Mouse (Mus musculus): ENCODE data around the gene Uba52. TPM values are rescaled to one million over a fixed set of nuclear protein-coding genes. Genes with fewer than 3 reads are reported as not detected.

Gene Uba52
- polyA plus RNA-seq, 1 experiment from 2014 or later = 891 TPM

- H3K4me1 ChIP-seq (replicated peaks) = 0 out of 2 replicates have a peak, but pooled peaks cover 4% of the 10 kb centered on the region
- H3K27ac ChIP-seq = no peak overlapping the region
- WGBS = 81% methylated on average over 4 of the region's 4 CpGs
- no peak overlapping the region for H3K4me2 ChIP-seq
- ATAC-seq (ENCODE audit: insufficient number of reproducible peaks, insufficient read depth, low FRiP score, low TSS enrichment, low read depth) = no peak
- H3K36me3 ChIP-seq = 0 out of 2 replicates have a peak, but pooled peaks cover 11% of the 10 kb centered on the region
- no peak overlapping the region for H3K9ac ChIP-seq (replicated peaks)
- H3K9me3 ChIP-seq = no peaks in the 10 kb centered on the region
- no peaks in the 10 kb centered on the region for H3K27me3 ChIP-seq
- no peak overlapping the region for H3K4me3 ChIP-seq (replicated peaks)
Observed at GRCm38 (mm10) chr8:70546412-70546811, 35.8 kb upstream of the Uba52 start.

GRCm38 (mm10) chr8:70544200-70544687, 33.6 kb upstream of the Uba52 start:
- H3K4me2 ChIP-seq = no peak overlapping the region
- no peak overlapping the region for H3K27ac ChIP-seq
- 80% methylated on average over 6 of the region's 6 CpGs for WGBS
- H3K4me1 ChIP-seq (replicated peaks) = peaks cover 18% of the 10 kb centered on the region
- H3K4me3 ChIP-seq (replicated peaks) = no peak overlapping the region
- H3K9ac ChIP-seq (replicated peaks) = no peak overlapping the region
- ATAC-seq (ENCODE audit: insufficient number of reproducible peaks, insufficient read depth, low FRiP score, low TSS enrichment, low read depth) = no peak
- H3K36me3 ChIP-seq = 0 out of 2 replicates have a peak, but pooled peaks cover 11% of the 10 kb centered on the region
- no peaks in the 10 kb centered on the region for H3K9me3 ChIP-seq
- no peaks in the 10 kb centered on the region for H3K27me3 ChIP-seq

- 84% methylated on average over 5 of the region's 5 CpGs for WGBS
- peaks cover 19% of the 10 kb centered on the region for H3K36me3 ChIP-seq
- H3K4me3 ChIP-seq (replicated peaks) = peak overlapping the region; percentile 74
- H3K27me3 ChIP-seq = no peaks in the 10 kb centered on the region
- no peak for ATAC-seq (ENCODE audit: insufficient number of reproducible peaks, insufficient read depth, low FRiP score, low TSS enrichment, low read depth)
- H3K4me2 ChIP-seq = peak overlapping the region; percentile 84
- H3K27ac ChIP-seq = no peak overlapping the region
- H3K9me3 ChIP-seq = no peaks in the 10 kb centered on the region
- H3K4me1 ChIP-seq (replicated peaks) = peaks cover 27% of the 10 kb centered on the region
- H3K9ac ChIP-seq (replicated peaks) = peak overlapping the region; percentile 84; the same call in 1 of the 2 replicates
Observed at GRCm38 (mm10) chr8:70541081-70541480, 30.5 kb upstream of the Uba52 start.

GRCm38 (mm10) chr8:70540507-70541071, 30.0 kb upstream of the Uba52 start:
- ATAC-seq (ENCODE audit: insufficient number of reproducible peaks, insufficient read depth, low FRiP score, low TSS enrichment, low read depth) = no peak
- Histone ChIP-seq H3K4me3 (replicated peaks) (peak overlapping the region; percentile 74), H3K27me3 (no peaks in the 10 kb centered on the region), H3K36me3 (peaks cover 24% of the 10 kb centered on the region), H3K27ac (no peak overlapping the region), H3K4me2 (peak overlapping the region; percentile 84), H3K9ac (replicated peaks) (peak overlapping the region; percentile 84), H3K9me3 (no peaks in the 10 kb centered on the region), H3K4me1 (replicated peaks) (peaks cover 27% of the 10 kb centered on the region)
- WGBS = 61% methylated on average over 7 of the region's 7 CpGs

GRCm38 (mm10) chr8:70540013-70540506, 29.5 kb upstream of the Uba52 start:
- H3K27me3 ChIP-seq = no peaks in the 10 kb centered on the region
- H3K4me3 ChIP-seq (replicated peaks) = peak overlapping the region; percentile 74
- peak overlapping the region; percentile 84 for H3K9ac ChIP-seq (replicated peaks)
- WGBS = 17% methylated on average over 4 of the region's 4 CpGs
- peaks cover 27% of the 10 kb centered on the region for H3K4me1 ChIP-seq (replicated peaks)
- peaks cover 29% of the 10 kb centered on the region for H3K36me3 ChIP-seq
- no peaks in the 10 kb centered on the region for H3K9me3 ChIP-seq
- peak overlapping the region; percentile 84 for H3K4me2 ChIP-seq
- peak overlapping the region; percentile 89; the same call in 1 of the 2 replicates for H3K27ac ChIP-seq
- no peak for ATAC-seq (ENCODE audit: insufficient number of reproducible peaks, insufficient read depth, low FRiP score, low TSS enrichment, low read depth)

GRCm38 (mm10) chr8:70539077-70539813, 28.6 kb upstream of the Uba52 start, which contains the start of gene Ell:
Gene Ell, plus strand, starts transcription at chr8:70539457.
- H3K4me3 ChIP-seq (replicated peaks) = peak within 1 kb of the TSS; percentile 74
- peaks cover 37% of the 10 kb centered on the region for H3K36me3 ChIP-seq
- ATAC-seq (ENCODE audit: insufficient number of reproducible peaks, insufficient read depth, low FRiP score, low TSS enrichment, low read depth) = peak; percentile 90
- H3K27me3 ChIP-seq = no peaks in the 10 kb centered on the region
- H3K9ac ChIP-seq (replicated peaks) = peak within 1 kb of the TSS; percentile 84
- peaks cover 27% of the 10 kb centered on the region for H3K4me1 ChIP-seq (replicated peaks)
- H3K4me2 ChIP-seq = peak within 1 kb of the TSS; percentile 84
- no peaks in the 10 kb centered on the region for H3K9me3 ChIP-seq
- H3K27ac ChIP-seq = peak within 1 kb of the TSS; percentile 89
- under 1% methylated on average over 58 of the region's 58 CpGs for WGBS

- peak overlapping the region; percentile 84 for H3K4me2 ChIP-seq
- H3K27me3 ChIP-seq = no peaks in the 10 kb centered on the region
- peak overlapping the region; percentile 84; the same call in 1 of the 2 replicates for H3K9ac ChIP-seq (replicated peaks)
- peaks cover 39% of the 10 kb centered on the region for H3K36me3 ChIP-seq
- H3K27ac ChIP-seq = peak overlapping the region; percentile 89
- no peaks in the 10 kb centered on the region for H3K9me3 ChIP-seq
- ATAC-seq (ENCODE audit: insufficient number of reproducible peaks, insufficient read depth, low FRiP score, low TSS enrichment, low read depth) = peak; percentile 62
- under 1% methylated on average over 32 of the region's 32 CpGs for WGBS
- H3K4me3 ChIP-seq (replicated peaks) = peak overlapping the region; percentile 74
- peaks cover 27% of the 10 kb centered on the region for H3K4me1 ChIP-seq (replicated peaks)
Observed at GRCm38 (mm10) chr8:70538633-70539076, 28.1 kb upstream of the Uba52 start.

- peak overlapping the region; percentile 74 for H3K4me3 ChIP-seq (replicated peaks)
- WGBS = 15% methylated on average over 24 of the region's 24 CpGs
- no peaks in the 10 kb centered on the region for H3K27me3 ChIP-seq
- no peak overlapping the region; the same call in 1 of the 2 replicates for H3K9ac ChIP-seq (replicated peaks)
- peaks cover 41% of the 10 kb centered on the region for H3K36me3 ChIP-seq
- H3K27ac ChIP-seq = peak overlapping the region; percentile 84
- H3K4me2 ChIP-seq = peak overlapping the region; percentile 84
- peaks cover 27% of the 10 kb centered on the region for H3K4me1 ChIP-seq (replicated peaks)
- H3K9me3 ChIP-seq = no peaks in the 10 kb centered on the region
- ATAC-seq (ENCODE audit: insufficient number of reproducible peaks, insufficient read depth, low FRiP score, low TSS enrichment, low read depth) = peak; percentile 16; the same call in 1 of the 2 replicates
Observed at GRCm38 (mm10) chr8:70538024-70538579, 27.5 kb upstream of the Uba52 start.

- Histone ChIP-seq H3K36me3 (peaks cover 65% of the 10 kb centered on the region), H3K9me3 (no peaks in the 10 kb centered on the region), H3K27ac (no peak overlapping the region), H3K4me2 (no peak overlapping the region), H3K9ac (replicated peaks) (no peak overlapping the region), H3K27me3 (no peaks in the 10 kb centered on the region), H3K4me1 (replicated peaks) (peaks cover 16% of the 10 kb centered on the region), H3K4me3 (replicated peaks) (no peak overlapping the region)
- WGBS = 92% methylated on average over 2 of the region's 2 CpGs
- ATAC-seq (ENCODE audit: insufficient number of reproducible peaks, insufficient read depth, low FRiP score, low TSS enrichment, low read depth) = no peak
Observed at GRCm38 (mm10) chr8:70535701-70536100, 25.1 kb upstream of the Uba52 start.

- H3K36me3 ChIP-seq = peaks cover 68% of the 10 kb centered on the region
Observed at GRCm38 (mm10) chr8:70535221-70535620, 24.6 kb upstream of the Uba52 start.

GRCm38 (mm10) chr8:70534281-70534680, 23.7 kb upstream of the Uba52 start:
- 94% methylated on average over 12 of the region's 12 CpGs for WGBS
- no peak for ATAC-seq (ENCODE audit: insufficient number of reproducible peaks, insufficient read depth, low FRiP score, low TSS enrichment, low read depth)

More at GRCm38 (mm10) chr8:70535221-70535620, 24.6 kb upstream of the Uba52 start:
- no peak overlapping the region for H3K4me2 ChIP-seq
- H3K4me1 ChIP-seq (replicated peaks) = peaks cover 11% of the 10 kb centered on the region
- no peak overlapping the region for H3K9ac ChIP-seq (replicated peaks)
- no peak for ATAC-seq (ENCODE audit: insufficient number of reproducible peaks, insufficient read depth, low FRiP score, low TSS enrichment, low read depth)
- H3K27ac ChIP-seq = no peak overlapping the region
- WGBS = 88% methylated on average over 3 of the region's 3 CpGs
- no peaks in the 10 kb centered on the region for H3K27me3 ChIP-seq
- H3K4me3 ChIP-seq (replicated peaks) = no peak overlapping the region
- no peaks in the 10 kb centered on the region for H3K9me3 ChIP-seq

More at GRCm38 (mm10) chr8:70534281-70534680, 23.7 kb upstream of the Uba52 start:
- Histone ChIP-seq H3K27me3 (no peaks in the 10 kb centered on the region), H3K36me3 (peaks cover 78% of the 10 kb centered on the region), H3K4me1 (replicated peaks) (peaks cover 10% of the 10 kb centered on the region), H3K4me3 (replicated peaks) (no peak overlapping the region), H3K4me2 (no peak overlapping the region), H3K27ac (no peak overlapping the region), H3K9me3 (no peaks in the 10 kb centered on the region), H3K9ac (replicated peaks) (no peak overlapping the region)
